Mouse (Mus musculus) kidney, postnatal 14 days (tissue): Measurements from ENCODE around the gene Chrnb4.

Experiments
- DNase-seq: peaks from one replicate; pipeline ENCODE4 v3.0.0; 2022; ENCODE audit warnings: mixed read lengths

Gene Chrnb4

GRCm38 (mm10) chr9:55048211-55048880, at the start of gene Chrnb4:
Gene Chrnb4, minus strand, starts transcription at chr9:55048779.
- peak; percentile 14 for DNase-seq

DNA sequence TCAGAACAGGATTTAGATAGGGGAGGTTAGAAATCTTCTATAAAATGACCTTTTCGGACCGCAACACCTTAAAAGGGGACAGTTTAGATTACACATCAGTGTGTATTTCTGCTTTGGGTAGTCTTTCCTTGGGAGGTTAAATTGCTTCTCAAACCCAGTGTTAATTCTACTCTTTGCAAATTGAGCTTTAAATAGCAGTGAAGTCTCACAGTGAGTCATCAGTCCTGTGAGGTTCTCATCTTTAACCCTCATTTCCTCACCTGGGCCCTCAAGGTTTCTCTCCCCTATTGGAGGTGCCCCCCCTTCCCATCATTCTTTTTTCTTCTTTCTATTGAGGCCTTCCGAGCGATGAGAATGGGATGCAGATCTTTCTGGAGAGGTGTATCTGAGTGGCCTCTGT, 48.3 kb upstream of the Chrnb4 start:
- no peak for DNase-seq

DNA sequence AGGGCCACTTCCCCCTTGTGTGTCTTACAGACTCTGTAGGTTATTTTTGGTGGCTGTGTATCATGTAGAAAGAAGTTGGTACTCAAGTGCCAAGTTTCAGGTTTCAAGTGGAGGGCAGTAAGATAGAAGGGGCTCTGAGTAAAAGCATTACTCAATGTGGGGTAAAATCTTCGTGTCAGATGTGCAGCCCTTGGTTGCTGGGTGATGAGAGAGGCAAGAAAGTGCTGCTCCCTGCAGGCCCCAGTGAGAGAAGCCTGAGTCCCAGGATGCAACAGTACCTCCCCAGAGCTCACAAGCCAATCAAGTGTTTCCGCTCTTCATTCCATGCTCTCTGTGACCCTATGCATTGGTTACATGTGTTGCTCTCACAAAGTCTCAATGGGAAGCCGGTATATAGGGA, 47.5 kb upstream of the Chrnb4 start:
- DNase-seq = no peak

GRCm38 (mm10) chr9:55090141-55090540, 41.6 kb upstream of the Chrnb4 start:
- DNase-seq = no peak

DNA sequence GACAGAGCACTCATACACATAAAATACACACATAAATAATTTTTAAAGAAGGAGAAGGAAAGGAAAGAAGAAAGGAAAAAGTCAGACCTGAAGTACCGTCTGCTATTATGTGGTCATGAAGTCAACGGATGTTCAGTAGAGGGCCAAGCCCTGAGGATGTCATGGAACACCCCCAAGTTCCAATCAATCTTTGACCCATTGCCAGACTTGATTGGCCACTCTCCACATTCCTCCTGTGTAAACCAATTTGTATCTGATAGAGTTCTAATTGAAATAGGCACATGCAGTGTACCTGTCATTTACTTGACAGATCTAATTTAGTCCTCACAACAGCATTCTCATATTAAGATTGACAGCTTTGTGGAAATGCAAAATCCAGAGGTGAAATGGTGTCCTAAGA, 40.6 kb upstream of the Chrnb4 start:
- no peak for DNase-seq

DNA sequence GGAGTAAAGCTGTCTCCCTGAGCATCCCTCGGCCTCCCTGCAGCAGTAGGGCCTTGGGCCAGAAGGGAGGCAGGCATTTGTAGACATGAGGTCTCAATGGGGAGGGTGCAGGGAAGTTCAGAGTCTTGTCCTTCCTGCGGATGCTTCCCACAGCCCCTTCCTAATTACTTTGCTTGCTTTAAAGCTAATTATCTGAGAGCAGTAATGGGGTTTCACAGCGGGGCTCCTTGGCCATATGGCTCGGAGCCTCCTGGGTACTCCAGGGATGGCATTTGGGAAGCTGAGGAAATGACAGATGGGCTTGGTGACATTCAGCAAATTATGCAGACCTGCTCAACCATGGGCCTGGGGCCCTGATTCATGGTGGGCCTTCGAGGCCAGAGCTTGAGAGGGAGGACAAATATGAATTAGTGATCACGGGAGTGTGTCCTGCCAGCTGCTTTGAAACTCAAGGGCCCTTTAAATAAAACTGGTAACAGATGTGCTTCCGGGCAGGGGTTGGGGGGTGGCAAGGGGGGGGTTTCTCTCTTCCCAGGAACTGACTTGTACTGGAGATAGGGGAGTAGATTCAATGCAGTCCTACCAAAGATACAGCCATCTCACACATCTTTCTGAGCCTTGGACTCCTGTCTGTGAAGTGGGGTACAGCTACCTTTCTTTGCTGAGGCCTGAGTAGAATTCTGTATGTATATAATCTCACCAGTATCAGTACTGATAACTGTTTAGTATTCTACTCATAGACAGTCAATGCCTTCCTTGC, 34.8 kb upstream of the Chrnb4 start:
- DNase-seq = no peak

- no peak for DNase-seq
These were observed 19.3 kb upstream of the Chrnb4 start for GRCm38 (mm10) chr9:55067965-55068265.

DNA sequence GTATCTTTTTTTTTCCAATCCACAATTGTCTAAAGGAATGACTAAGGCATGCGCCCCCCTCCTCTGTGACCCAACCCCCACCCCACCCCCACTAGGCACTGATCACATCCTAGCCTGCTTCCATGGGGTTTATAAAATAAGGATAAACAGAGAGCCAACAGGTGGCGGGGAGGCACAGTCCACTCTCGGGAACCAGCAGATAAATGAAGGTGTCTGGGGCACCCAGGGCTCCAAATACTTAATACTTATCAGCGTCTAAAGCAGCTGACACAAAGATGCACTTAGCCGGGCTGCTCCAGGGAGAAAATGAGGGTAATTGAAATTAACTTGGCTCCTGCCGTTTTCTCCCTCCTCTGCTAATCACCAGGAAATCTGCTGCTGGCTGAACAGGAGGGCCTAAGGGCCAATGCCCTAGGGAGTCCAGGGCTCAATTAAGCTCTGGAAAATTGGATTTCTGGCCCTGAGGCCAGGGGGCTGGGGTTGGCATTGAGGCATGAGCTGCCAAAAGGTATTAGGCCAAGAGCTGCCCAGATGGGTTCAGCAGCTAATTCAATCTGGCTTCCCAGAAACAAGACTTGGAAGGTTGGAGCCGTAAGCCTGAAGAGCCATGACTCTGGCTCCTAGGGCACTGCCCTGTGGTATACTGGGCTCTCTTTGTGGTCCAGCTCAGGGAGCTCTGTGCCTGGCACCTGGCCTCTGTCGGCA, 18.8 kb upstream of the Chrnb4 start:
- no peak for DNase-seq

DNA sequence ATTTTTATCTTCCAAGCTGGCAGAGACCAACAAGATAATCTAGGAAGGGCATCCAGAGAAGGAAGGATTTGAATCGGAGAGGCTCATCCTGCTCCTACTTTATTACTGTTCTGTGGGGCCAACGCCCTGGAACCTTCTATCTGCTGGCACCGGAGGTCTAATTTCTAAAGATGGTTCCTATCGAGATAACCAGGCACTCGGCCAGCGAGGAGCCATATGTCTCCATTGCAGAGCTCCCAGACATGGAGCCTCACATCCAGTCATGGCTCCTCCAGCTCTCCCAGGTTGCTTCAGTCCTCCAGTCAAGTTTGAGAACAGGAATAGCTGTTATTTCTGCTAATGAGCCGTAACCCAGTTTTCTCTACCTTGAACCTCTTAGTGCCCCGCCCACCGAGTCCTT, 16.7 kb upstream of the Chrnb4 start:
- no peak for DNase-seq

- peak; percentile 50 for DNase-seq
These were observed 9.5 kb upstream of the Chrnb4 start for GRCm38 (mm10) chr9:55058067-55058466.

GRCm38 (mm10) chr9:55055386-55055930, 6.9 kb upstream of the Chrnb4 start:
- DNase-seq = no peak

DNA sequence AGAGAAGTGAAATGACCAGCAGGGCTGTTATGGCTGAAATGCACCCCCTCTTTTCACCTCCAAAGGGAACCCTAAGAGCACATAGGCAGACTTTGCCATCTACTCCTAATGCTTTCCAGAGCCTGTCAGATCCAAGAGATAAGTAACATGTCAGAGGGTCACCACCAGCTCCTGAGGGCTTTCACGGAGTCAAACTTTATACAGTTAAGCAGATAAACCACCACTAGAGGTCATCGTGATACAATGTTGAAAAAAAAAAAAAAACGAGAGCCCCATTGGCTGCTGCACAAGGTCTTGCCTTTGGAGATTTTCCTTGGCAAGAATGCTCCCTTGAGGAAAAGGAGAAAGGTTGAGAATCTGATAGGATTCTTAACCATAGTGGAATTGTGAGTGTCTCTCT, 1.8 kb downstream of the Chrnb4 start:
- DNase-seq = no peak

DNA sequence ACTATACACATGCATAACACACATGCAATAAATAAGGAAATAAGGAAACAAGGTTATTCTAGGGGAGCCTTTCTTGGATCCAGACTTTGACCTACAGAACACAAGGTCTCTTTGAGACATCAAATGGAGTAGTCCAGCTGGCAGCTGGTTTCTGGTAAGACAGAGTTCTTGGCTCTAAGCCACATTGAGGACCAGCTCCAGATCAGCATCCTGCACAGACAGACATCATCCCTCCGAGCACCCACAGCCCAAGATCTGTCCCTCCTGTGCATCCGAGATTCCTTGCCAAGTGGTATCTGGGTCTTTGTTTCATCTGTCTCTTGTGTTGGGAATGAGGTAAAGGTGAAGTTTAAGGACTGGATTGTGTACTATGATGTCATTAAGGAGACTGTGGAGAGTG, 3.6 kb downstream of the Chrnb4 start:
- DNase-seq = no peak

DNA sequence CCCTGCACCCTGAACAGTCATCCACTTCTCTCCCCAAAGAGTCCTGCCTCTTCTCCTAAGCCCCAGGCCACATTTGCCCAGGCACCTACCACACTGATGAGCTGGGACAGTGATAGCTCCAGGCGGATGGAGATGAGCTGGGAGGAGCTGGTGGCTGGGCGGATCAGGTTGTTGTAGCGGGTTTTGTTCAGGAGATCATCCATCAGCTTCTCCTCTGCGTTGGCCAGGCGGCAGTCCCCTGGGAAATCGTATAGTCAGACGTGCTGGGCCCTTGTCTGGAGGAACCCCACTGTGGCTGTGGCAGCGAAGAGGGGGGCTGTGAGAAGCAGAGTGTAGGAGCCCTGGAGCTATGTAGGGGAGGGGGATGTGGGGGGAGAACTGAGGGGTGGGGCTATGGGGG, 4.9 kb downstream of the Chrnb4 start:
- no peak for DNase-seq

GRCm38 (mm10) chr9:55041389-55041788, 7.2 kb downstream of the Chrnb4 start:
- DNase-seq = no peak

DNA sequence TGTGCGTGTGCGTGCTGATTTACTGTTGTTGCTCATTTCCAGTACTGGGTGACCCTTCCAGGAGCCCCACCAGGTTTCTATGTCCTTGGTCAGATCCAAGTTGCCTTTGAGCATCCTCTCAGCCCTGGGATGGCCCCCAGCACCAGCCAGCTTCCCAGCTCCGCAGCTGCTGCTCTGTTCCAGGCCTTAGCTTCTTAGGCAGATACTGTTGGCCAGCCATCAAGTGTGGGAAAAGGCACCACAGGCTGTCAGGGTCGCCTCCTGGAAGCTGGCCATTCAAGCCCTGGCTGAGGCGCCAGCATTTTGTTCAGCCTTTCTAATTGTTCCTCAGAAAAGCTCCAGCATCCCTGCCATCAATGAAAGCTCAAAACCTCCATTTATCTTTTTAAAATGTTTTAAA, 8.6 kb downstream of the Chrnb4 start:
- DNase-seq = no peak

DNA sequence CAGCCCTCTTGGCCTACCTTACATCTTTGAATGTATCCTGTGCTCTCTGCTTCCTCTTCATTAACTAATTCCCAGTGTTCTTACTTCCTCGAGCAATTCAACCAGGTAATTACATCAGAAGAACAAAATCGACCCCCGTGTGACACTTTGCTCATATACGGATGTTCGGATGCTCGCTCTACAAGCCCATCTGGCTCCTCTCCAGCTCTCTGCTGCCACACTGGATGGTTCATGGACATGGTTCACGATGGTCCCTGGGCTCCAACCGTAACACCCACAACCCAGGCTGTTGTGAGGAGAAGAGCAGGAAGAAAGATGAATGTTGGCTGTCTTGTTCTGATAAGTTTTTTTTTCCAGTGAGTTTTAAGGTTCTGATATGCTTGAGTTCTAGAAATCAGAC, 9.6 kb downstream of the Chrnb4 start:
- no peak for DNase-seq

GRCm38 (mm10) chr9:55031435-55032167, 17.0 kb downstream of the Chrnb4 start:
- DNase-seq = no peak

- peak; percentile 11 for DNase-seq
These were observed 22.3 kb downstream of the Chrnb4 start, which contains the start of gene Chrna3 for GRCm38 (mm10) chr9:55026275-55026663. Gene Chrna3, minus strand, starts transcription at chr9:55026562.

GRCm38 (mm10) chr9:55025534-55026274, 22.9 kb downstream of the Chrnb4 start:
- DNase-seq = no peak

DNA sequence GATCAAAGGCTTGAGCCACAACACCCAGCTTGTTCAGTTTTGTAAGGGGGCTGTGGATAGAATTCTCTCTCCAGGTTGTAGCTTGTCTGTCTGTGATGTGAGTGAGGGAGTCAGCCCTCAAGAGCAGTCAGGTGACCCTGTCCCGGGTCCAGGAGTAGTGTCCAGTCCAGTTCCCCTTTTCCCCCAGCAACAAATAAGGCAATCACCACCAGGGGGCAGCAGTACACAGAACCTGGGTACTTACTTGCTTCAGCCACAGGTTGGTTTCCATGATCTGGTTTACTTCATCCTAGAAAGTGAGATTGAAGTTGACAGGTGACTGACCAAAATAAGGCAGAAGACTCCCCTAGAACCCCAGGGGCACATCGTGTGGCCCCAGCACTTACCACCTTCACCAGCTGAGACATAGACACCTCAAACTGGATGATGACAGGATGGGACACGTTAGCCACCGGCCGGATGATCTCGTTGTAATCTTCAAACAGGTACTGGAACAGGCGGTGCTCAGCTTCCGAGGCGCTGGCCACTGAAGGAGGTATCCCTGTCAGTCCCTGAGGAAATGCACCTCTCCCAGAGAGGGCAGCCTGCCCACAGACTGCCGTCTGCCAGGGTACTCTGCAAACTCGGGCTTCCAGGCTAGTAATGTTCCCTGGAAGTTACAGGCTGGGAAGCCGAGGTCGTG, 24.5 kb downstream of the Chrnb4 start:
- peak; percentile 75 for DNase-seq

GRCm38 (mm10) chr9:55023326-55023725, 25.3 kb downstream of the Chrnb4 start:
- DNase-seq = no peak
